Mouse (Mus musculus) retina, embryonic 14.5 days (tissue): ENCODE results near the gene Lime1.

Experiments used
- DNase-seq: peaks from one replicate; pipeline ENCODE4 v3.0.0-alpha.2; 2015; ENCODE audit warnings: low spot score

The Lime1 gene

DNA sequence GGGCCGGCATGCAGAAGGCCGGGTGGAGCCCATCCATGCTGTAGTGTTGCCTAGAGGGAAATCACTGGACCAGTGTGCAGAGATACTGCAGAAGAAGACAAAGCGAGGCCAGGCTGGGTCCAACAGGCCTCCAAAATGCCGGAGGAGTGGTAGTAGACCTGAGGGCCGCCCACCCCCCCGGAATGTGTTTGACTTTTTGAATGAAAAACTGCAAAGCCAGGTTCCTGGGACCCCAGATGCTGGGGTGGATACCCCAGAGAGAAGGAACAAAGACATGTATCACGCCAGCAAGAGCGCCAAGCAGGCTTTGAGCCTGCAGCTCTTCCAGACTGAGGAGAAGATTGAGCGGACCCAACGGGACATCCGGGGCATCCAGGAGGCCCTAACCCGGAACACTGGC is at the start of gene Lime1:
TSS of gene Lime1 (plus strand) at position 301 of the 400 bp plus-strand sequence.
- no peak for DNase-seq

DNA sequence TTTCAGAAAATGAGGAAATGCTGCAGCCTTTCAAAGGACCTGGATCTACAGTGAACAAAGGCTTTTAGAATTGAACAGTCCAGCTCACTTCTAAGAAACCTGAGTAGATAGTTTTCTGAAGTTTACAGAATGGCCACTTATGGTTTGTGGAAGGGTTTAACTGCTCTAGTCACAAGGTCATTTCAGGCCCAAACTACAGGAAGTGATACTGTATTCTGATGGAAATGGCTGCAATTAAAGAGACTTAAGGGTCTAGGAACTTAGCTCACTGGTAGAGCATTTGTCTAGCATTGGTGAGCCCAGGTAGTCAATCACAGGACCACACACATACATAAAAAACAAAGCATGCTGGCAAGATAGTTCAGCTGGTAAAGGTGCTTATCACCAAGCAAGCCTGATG is 47.3 kb upstream of the Lime1 start:
- DNase-seq = no peak

DNA sequence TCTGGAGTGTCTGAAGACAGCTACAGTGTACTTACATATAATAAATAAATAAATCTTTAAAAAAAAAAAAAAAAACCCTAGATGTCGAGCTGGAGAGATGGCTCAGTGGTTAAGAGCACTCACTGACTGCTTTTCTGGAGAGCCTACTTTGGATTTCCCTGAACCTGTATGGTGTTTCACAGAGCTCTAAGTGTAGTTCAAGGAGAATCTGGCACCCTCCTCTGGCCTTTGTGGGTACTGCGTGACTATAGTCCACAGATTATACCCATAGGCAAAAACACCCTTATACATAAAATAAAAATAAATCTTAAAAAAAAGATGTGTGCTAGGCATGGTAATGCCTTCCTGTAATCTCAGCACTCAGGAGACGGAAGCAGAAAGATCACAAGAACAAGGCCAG is 45.9 kb upstream of the Lime1 start:
- peak; percentile 83 for DNase-seq

DNA sequence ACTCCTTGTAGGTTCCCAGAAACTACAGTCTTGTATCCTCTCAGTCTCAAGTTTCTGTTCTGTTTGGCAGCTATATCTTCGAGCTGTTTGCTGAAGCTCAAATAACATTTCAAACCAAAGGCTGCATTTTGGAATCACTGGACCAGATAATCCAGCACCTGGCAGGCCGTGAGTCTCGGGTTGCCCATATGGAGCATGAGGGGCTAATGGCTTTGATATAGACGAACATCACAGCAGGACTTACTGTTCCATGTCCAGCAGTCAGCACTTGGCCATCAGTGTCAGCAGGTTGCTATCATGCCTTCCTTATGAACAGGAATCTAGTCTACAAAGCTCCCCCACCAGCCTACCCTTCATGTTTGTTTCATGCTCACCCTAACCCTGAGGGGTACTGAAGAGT is 39.5 kb upstream of the Lime1 start:
- no peak for DNase-seq

DNA sequence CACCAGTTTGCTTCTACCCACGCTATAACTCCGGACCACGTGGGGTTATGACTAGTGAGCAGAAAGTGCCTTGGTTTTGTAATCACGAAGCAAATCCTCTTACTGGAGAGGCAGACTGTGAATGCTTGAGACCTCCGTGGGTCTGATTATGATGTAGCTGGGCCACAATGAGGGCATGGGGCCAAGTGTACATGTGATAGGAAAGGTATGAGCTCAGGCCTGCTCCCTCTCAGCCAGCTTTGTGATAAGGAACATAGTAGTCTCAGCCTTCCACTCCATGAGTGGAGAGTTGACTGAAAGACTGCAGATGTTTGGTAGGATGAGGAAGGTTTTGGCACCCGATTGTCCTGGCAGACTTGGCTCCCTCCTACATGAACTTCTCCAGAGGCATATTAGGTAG is 37.1 kb upstream of the Lime1 start:
- no peak for DNase-seq

DNA sequence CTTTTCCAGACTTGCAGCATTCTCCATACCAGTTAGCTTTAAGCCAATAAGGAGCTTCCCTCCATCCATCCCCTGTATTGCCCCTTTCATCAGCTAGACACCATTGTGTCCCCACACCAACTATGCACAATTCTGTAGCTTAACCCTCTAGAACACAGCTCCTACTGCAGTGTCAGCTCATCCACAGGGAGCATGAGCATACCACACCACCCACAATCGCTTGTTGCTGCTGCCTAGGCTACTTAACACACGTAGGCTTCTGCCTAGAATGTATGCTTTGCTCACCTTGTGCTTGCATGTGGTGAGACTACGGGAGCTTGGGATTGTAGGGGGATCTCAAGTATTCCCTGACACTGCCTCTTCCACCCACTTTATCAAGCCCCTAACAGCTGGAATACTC is 23.1 kb upstream of the Lime1 start:
- no peak for DNase-seq

DNA sequence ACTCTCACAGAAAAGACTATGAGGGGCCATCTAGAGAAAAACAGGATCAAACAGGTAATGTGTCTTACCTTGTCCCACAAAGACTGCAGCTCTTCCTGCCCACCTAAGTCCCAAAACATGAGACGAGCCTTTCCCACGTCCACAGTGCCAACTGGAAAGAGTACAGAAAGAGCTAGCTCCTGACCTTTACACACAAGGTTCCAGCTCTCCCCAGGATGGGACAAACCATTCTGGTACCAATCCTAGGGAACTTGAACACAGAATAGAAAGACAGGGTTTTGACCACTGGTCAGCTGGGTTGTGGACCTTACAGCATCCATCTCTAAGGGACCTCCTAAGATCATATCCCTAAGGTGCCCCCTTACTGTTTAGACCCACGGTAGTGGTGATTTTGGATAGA is 15.9 kb upstream of the Lime1 start:
- DNase-seq = no peak

DNA sequence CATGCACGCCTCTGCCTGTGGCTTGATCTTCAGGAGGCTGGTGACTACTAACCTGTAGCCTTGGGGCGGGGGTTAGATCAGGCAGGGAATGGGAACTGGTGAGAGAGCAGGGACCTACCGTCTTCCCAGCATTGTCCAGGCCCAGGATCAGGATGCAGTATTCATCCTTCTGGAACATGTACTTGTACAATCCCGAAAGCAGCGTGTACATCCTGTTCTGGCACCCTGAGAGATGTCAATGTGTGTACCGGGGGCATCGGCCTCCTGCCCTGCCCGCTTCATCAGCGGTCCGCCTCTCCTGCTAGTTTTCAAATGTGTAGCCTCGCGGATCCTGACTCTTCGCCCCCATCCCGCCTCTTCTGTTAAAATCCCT is 15.4 kb upstream of the Lime1 start:
- no peak for DNase-seq

DNA sequence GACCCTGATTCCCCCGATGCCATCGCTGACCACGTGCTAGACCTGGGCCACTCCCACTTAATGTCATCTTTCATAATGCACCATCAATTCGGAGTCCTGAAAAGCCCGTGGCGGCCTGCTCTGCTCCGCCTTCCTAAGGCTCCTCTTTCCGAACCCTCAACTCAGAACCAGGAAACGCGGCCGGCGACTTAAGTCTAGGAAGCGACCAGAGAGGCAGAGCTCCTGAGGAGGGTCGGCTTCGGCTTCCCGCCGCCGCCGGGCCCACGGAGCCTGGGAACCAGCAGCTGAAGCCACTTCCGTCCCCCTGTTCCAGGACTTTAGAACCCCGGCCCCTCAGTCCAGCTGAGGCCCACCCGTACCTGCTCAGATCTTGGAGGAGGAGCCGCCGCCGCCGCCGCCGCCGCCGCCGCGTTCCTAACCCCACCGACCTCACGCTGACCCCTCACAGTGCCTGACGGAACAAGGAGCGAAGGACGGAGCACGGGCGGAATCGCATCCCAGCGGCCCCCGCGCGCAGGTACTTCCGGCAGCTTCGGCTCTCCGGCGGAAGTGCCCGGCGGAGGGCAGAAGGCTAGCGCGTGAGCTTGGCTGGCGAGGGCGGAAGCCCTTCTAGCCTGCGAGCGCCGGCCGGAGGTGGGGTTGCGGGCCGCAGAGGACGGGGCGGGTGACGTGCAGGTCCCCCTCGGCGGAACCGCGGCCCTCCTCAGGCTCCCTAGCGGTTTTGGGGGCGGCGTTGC is 14.8 kb upstream of the Lime1 start, which contains the start of the genes Zgpat and Arfrp1:
TSS of gene Zgpat (plus strand) at position 69 of the 737 bp plus-strand sequence.
TSS of gene Arfrp1 (minus strand) at position 545 of the 737 bp plus-strand sequence.
- DNase-seq = peak; percentile 91

DNA sequence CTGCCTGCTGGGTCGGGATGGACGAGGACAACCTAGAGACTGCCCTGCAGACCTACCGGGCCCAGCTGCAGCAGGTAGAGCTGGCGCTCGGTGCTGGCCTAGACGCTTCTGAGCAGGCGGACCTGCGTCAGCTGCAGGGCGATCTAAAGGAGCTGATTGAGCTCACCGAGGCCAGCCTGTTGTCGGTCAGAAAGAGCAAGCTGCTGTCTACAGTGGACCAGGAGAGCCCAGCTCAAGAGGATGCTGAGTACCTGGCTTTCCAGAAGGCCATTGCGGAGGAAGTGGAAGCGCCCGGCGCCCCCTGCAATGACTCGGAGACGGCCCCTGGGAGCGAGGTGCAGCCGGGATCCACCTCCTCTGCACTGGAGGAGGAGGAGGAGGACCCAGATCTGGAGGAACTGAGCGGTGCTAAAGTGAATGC is 14.2 kb upstream of the Lime1 start:
- DNase-seq = no peak

DNA sequence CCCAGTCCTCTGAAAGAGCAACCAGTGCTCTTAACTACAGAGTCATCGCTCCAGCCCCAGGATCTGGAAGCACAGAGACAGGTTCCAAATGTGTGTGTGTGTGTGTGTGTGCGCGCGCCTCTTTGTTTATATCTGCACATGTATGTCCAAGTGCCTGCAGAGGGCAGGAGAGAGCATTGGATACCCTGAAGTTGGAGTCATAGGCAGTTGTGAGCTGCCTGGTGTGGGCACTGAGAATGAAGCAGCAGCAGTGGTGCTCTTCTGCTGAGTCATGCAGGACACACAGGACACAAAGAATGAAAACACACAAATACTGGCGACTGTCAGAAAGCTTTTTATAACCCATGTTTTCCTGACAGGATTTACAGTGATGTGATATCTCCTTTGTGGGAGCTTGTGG is 9.9 kb upstream of the Lime1 start:
- no peak for DNase-seq

DNA sequence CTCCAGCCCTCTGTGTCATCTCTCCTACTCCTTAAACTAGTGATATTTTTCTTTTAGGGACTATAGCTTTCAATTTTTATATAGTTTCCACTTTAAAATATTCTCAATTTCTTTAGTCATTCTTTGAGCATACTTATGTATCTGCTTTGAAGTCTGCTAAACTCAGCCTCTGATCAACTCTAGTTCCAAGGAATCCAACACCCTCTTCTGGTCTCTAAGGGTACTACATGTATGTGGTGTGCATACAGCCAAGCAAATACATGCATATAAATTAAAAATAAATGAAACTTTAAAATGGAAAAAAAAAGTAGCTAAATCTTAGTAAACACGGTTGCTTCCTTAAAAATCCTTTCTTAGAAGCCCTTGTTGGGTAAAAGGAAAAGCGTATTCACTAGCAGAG is 4.1 kb upstream of the Lime1 start:
- DNase-seq = peak; percentile 55

DNA sequence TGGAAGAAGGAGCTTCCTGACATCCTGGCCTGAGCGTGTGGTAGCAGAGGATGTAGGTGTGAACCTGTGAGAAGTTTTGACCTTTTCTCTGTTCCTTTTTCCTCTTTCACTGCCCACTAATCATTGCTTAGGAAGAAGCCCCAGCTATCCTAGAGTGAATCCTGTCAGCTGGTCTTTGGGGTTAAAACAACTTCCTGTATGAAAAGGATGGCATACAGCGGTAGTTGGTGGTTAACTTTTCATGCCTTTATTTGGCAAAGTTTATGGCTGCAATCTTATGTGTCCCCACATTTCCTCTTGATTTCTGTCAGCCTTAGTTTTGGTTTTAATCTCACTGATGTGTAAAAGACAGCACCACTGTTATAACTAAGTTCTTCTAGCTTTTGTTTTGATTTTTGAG is 2.6 kb upstream of the Lime1 start:
- DNase-seq = no peak

DNA sequence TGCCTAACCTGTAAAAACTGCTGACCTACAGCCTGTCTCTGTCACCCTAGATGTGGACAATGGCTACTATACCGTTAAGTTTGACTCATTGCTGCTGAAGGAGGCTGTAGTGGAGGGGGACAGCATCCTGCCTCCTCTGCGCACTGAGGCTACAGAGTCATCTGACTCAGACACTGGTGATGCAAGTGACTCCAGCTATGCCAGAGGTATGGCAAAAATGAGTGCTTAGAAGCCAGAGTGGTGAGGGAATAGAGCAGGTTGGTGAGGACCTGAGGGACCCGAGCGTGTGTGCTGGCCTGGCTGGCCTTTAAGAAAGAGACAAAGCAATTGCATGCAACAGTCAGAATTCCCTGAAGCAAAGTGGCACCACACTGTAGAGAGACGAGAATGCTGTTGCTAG is 1.2 kb upstream of the Lime1 start:
- DNase-seq = no peak

DNA sequence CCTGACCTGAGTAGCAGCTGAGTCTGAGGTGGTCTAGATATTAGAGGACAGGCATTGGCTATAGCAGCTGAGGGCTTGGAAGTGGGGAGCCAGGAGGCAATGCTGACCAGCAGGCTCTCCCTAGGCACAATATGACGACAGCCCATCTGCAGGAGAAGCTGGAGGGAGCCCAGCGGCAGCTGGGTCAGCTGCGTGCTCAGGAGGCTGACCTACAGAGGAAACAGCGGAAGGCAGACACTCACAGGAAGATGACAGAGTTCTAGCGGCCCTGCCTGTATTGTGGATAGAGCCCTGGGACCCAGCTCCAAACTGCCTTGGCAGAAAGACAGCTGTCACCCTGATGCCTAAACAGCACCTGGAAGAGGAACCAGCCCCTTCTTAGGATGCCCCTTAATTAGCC is 373 bp downstream of the Lime1 start:
- DNase-seq = no peak

DNA sequence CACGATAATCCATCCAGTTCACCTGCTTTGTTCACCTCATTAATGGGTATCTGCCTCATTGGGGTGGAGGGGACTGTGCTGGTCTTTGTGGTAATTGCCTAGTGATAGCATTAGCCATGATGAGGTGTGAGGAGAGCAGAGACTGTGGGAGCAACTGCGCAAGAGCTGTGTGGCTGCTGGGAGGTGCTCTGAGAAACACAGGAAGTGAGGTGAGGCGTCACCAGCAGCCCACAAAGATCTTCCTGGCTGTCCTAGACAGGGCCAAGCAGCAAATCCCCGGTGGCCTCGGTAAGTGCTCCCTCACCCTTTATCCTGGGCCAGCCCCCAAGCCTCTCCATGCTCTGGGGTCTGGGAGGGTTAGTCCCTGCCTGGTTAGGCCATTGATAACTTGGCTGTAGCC is 1.2 kb downstream of the Lime1 start:
- no peak for DNase-seq

DNA sequence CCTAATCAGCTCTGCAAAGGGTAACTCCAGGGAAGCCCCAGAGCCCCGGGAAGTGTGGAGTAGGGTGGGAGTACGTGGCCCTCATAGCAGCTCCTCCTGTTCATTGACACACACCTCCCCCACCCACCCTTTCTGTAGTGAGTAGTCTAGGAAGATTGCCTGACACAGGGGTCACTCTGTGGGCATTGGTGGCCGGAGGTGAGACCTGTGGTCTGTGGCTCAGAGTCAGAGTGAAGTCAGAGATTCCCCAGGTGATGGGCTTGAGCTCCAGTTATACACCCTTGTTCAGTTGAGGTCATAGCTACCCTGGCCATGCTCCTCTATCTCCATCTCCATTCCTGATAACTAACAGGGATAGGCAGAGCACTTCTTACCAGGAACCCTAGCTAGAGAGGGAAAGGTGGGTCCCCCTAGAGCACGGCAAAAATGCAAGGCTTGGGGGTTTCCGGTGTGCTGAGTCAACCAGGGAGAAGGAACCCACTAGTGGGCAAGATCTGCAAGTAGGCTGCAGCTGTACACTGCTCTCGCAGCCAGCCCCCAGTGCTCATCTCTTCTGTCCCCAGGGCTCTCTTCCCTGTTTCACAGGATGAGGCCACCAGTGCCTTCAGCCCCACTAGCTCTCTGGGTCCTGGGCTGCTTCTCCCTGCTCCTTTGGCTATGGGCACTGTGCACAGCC is 1.9 kb downstream of the Lime1 start:
- DNase-seq = no peak

DNA sequence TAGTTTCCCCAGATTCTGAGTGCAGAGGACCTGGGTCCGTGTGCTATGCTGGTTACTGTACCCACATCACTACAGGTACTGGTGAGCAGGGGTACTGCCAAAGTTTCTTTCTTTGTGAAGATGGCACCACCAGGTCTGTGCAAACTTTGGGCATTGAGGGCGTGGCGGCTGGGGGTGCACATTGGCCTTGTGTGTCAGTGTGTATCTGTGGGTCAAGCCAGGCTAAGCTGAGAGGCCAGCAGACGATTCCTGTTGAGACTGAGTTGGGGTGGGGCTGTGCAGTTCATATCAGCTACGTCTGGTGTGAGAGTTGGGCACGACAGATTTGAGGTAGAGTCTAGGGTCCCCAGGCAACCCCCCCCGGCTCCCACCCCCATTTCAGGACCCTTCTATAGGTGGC is 4.6 kb downstream of the Lime1 start:
- DNase-seq = no peak

DNA sequence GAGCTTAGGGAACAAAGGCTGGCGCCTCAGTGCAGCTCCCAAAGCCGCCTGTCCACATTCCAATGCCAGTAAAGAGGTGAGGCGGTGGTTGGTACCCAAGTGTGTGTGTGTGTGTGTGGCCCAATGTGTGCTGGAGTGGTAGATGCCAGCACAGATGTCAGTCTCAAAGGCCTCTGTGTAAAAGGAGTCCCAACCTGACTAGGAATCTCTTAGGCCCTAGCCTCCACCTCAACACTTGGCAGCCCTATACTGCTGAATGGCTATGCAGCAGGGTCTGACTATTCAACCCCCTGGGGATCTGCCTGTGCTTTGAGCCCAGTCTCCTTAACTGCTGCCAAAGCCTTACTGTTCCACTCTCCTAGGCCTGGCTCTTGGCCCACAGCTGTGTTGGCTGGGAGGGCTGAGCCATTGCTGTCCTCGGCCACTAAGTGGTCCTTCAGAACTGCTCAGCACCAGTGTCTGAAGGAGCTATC is 5.1 kb downstream of the Lime1 start:
- no peak for DNase-seq

DNA sequence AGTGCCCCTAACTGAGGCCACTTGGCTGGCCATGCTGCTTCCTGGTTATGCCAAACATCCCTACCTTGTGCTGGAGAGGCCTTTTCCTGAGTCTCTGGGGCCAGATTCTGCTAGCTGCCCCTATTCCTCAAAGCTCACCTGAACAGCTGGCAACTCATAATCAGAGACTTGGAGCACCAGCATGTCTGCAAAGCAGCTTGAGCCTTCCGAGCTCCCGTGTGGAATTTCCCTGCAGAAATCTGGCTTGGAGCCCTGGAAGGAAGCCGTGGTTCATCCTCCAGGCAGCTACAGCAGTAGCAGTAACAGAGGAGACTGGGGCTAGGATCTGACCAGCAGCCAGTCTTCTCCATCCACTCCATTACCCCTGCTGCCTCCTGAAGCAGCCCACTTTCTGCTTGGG is 6.0 kb downstream of the Lime1 start:
- DNase-seq = no peak

DNA sequence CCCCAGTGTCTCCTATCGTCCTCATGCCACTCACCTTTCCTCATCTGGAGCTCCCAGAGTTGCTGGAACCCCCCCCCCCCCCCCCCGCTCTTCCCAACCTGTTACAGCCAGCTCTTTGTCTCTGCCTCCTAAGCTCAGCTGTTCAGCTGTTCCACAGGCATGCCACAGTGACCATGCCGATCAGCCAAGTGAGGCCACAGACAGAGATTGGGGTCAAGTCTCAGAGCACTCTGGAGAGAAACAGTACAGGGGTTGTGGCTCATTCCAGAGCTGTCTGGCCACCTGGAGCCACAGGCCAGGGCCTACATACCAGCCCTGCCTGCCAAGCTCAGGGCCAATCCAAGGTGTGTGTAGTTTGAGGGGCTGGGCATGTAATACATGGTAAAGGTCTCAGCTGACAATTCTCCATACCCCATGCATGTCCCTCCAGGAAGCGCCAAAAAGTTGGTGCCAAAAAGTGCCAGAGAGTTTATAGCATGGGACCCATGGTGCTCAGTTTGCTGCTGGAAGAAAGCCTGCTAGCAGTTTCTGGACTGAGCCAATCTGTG is 6.9 kb downstream of the Lime1 start:
- no peak for DNase-seq

DNA sequence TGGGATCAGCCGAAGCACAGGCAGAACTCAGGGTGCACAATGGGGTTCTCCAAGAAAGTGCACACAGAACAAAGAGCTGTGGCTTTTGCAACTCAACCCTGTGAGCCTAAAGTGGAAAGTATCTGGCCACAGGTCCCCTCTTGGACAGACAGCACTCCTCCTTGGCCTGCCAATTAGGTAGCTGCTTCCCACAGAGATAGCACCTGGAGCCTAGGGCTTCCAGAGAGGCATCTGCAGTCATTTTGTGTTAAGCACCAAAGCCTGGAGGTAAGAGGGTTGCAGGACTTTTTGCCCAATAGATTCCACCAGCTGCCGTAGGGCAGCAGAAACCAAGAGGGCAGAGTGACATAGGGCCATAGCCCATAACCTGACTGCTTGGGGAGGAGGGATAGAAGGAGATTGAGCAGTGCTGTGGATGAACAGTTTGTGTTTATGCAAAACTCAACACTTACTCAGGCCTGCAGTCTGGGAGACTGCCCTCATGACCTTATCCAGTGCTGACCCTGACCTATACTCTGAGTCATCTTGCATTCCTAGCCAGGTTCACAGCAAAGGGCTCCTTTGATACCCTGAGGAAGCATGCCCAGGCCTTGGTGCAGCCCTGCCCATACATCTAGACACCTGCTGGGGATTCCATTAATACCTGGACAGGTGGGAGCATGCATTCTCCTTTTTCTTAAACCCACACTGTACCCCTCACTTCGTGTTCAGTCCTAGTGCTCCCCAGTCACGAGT is 10.4 kb downstream of the Lime1 start:
- DNase-seq = no peak

DNA sequence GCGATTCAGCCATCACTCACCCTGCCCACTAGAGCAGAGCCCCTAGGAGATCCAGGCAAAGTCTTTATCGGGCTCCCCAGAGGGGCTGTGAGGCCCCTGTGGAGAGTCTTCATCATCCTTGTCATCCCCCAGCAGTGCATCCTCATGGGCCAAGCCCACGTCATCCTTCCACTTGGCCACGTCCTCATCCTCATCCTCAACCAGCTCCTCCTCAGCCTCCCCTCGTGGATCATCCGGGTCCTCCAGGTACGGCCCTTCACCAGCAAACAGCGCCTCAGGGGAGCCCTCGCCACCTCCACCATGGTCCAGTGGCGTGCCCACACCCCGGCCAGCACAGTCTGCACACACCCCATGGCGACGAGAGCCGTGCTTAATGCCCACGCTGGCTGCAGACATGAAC is 11.1 kb downstream of the Lime1 start:
- DNase-seq = no peak
